Mouse (Mus musculus) hindbrain, embryonic 15.5 days (tissue): Measurements from ENCODE around the gene Msl2. TPM values are rescaled to one million over a fixed set of nuclear protein-coding genes. Genes with fewer than 3 reads are reported as not detected.
A peak's percentile ranks its signal among the peaks of the same experiment; 100 is the strongest.

Experiments used
- ATAC-seq: fragments of 200-750 bp; cut with Nextera tagmentation; 2 replicates; pipeline ENCODE4 v1.8.0; 2017; ENCODE audit warnings: low read depth, moderate number of reproducible peaks, moderate TSS enrichment; ENCODE audit not compliant: low FRiP score
- H3K27ac ChIP-seq: fragments of 300-500 bp; sonication (generic); replicated peaks from 2 replicates; pipeline ENCODE4 v1.5.1; 2015; ENCODE audit warnings: mild to moderate bottlenecking, inconsistent platforms
- H3K27me3 ChIP-seq: fragments of 300-500 bp; sonication (generic); 2 replicates; pipeline ENCODE4 v1.6.1; 2015; ENCODE audit warnings: control low read depth, inconsistent platforms
- H3K36me3 ChIP-seq: fragments of 300-500 bp; sonication (generic); 2 replicates; pipeline ENCODE4 v1.6.1; 2015; ENCODE audit warnings: control low read depth, inconsistent platforms
- H3K4me1 ChIP-seq: fragments of 300-500 bp; sonication (generic); replicated peaks from 2 replicates; pipeline ENCODE4 v1.6.1; 2015; ENCODE audit warnings: control low read depth, inconsistent platforms
- H3K4me2 ChIP-seq: fragments of 300-500 bp; sonication (generic); 2 replicates; pipeline ENCODE4 v1.6.1; 2015; ENCODE audit warnings: moderate library complexity, mild to moderate bottlenecking, inconsistent platforms
- H3K4me3 ChIP-seq: fragments of 300-500 bp; sonication (generic); 2 replicates; pipeline ENCODE4 v1.5.1; 2015; ENCODE audit warnings: mild to moderate bottlenecking, inconsistent platforms
- H3K9ac ChIP-seq: fragments of 300-500 bp; sonication (generic); 2 replicates; pipeline ENCODE4 v1.6.1; 2015; ENCODE audit warnings: inconsistent platforms
- H3K9me3 ChIP-seq: fragments of 300-500 bp; sonication (generic); 2 replicates; pipeline ENCODE4 v1.6.1; 2016; ENCODE audit warnings: control low read depth, inconsistent platforms
- WGBS: fragments of 180-500 bp; shearing (Covaris S2); methylation state at CpG from one replicate; pipeline ENCODE4 v1.1.7; 2015; 5-methylcytosine and 5-hydroxymethylcytosine counted together
- polyA plus RNA-seq: library from polyadenylated mRNA; unstranded; fragments of >200 nt; fragmentation: Nextera tagmentation; extraction: Ambion mirVana; gene quantifications from 2 replicates; pipeline ENCODE4 v1.2.1, GENCODE M21; 2015

Msl2 gene
- polyA plus RNA-seq, 1 experiment from 2014 or later, result 3.7 TPM

DNA sequence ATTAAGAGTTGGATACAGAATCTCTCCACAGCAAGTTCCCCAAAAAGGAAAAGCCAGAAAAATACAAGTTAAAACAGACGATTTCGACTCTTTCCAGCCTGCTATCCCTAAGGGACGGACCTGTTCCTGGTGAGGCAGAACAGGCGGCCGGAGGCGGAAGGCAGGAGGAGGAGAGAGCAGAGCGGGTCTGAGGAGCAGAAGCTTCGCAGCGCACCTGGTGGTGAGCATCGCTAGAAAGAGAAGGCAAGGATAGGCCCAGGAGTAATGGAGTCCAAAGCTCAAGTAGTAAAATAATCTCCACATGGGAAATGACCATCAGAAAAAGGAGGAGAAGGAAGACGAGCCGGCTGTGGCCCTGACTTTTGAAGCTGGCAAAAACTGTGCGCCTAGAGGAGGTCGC lies 20.6 kb upstream of the Msl2 start:
- no peak for ATAC-seq
- no peak overlapping the region for H3K9ac ChIP-seq
- H3K4me1 ChIP-seq, result no peaks in the 10 kb centered on the region
- no peaks in the 10 kb centered on the region for H3K27me3 ChIP-seq
- WGBS, result 72% methylated on average over 14 of the region's 14 CpGs
- no peaks in the 10 kb centered on the region for H3K36me3 ChIP-seq
- no peaks in the 10 kb centered on the region for H3K9me3 ChIP-seq
- H3K4me2 ChIP-seq, result no peak overlapping the region
- H3K4me3 ChIP-seq, result no peak overlapping the region
- no peak overlapping the region for H3K27ac ChIP-seq

DNA sequence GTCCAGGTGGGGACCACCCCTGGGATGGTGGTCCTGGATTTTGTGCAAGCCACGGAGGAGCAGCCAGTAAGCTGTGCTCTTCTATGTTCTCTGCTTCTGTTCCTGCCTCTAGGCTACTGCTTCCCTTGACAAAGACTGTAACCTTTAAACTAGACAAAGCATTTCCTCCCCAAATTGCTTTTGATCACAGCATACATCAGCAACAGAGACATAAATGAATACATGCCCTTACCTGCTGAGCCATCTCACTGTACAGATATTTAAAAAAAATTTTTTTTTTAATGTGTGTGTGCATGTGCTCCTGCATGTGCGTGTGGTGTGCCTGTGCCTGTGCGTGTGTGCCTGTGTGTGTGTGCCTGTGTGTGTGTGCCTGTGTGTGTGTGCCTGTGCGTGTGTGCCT lies 16.7 kb upstream of the Msl2 start:
- WGBS, result 94% methylated on average over 4 of the region's 4 CpGs
- Histone ChIP-seq H3K9me3 (no peaks in the 10 kb centered on the region), H3K4me3 (no peak overlapping the region), H3K36me3 (no peaks in the 10 kb centered on the region), H3K4me1 (no peaks in the 10 kb centered on the region), H3K27me3 (no peaks in the 10 kb centered on the region), H3K27ac (no peak overlapping the region), H3K9ac (no peak overlapping the region), H3K4me2 (no peak overlapping the region)
- ATAC-seq, result no peak

DNA sequence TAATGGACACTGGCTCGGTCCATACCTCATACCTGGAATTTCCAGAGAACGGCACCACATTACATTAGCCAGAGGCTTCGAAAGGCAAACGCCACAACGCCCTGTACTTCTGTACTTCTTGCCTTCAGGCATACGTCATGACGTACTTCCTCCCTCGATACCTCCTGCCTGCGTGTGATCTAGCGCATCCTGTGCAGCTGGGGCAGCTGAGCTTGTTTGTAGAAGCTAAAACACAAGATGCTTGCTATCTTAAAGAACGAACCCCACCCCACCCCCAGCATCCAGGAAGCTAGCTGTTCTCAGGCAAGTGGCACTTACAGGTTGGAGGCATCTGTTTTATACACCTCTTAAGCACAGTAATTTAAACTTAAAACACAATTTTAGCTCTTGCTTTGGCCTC lies 12.9 kb upstream of the Msl2 start:
- Histone ChIP-seq H3K9ac (no peak overlapping the region), H3K27ac (no peak overlapping the region), H3K4me1 (no peaks in the 10 kb centered on the region), H3K4me2 (no peak overlapping the region), H3K4me3 (no peak overlapping the region), H3K36me3 (no peaks in the 10 kb centered on the region), H3K27me3 (no peaks in the 10 kb centered on the region), H3K9me3 (no peaks in the 10 kb centered on the region)
- no peak for ATAC-seq
- WGBS, result 76% methylated on average over 11 of the region's 11 CpGs

DNA sequence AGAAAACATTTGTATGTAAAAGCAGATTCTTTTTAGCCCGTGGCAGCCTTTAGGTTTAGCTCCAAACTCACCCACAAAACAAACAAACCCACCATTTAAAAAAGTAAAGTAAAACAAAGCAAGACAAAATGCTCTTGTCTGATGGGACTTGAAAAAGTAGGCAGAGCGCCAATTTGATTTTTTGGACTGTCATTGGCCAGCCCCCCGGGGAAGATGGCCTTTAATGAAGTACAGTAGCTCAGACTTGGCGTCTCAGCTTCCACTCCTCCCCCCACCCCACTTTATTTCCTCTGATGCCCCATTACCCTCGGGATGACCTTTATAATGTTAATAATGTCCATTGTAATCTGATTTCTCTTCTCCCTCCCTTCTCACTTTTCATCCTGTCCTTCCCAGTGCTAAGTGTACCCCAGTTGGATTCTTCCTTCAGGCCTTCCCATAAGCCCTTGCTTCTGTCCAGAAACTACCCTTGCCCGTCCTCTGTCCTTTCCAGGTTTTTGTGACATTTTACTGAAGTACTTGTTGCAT lies 11.6 kb upstream of the Msl2 start:
- WGBS, result 61% methylated on average over 6 of the region's 6 CpGs
- Histone ChIP-seq H3K27me3 (no peaks in the 10 kb centered on the region), H3K36me3 (no peaks in the 10 kb centered on the region), H3K4me2 (no peak overlapping the region), H3K27ac (no peak overlapping the region), H3K4me3 (no peak overlapping the region), H3K9ac (no peak overlapping the region), H3K9me3 (no peaks in the 10 kb centered on the region), H3K4me1 (no peaks in the 10 kb centered on the region)
- no peak for ATAC-seq

DNA sequence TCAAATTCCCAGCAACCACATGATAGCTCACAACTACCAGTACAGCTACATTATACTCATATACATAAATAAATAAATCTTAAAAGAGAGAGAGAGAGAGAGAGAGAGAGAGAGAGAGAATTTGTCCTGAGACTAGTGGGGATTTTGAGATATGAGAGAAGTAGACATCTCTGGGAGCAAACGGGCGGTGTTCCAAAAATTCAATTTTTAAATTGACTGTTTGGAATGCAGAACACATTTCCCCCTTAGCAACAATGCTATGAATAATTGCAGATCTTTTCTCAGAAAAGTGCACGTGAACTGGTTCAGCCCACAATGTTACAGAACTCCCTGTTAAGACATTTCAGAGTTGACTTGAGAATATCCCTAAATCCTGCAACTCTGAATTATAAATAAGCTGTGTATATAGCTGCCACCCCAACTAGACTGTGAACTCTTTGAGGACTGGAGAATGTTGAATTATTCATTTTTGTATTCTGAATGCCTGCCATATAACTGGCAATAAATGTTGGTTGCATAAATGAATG lies 8.8 kb upstream of the Msl2 start:
- Histone ChIP-seq H3K4me2 (no peak overlapping the region), H3K27ac (no peak overlapping the region), H3K36me3 (no peaks in the 10 kb centered on the region), H3K4me1 (no peaks in the 10 kb centered on the region), H3K9me3 (no peaks in the 10 kb centered on the region), H3K9ac (no peak overlapping the region), H3K4me3 (no peak overlapping the region), H3K27me3 (no peaks in the 10 kb centered on the region)
- ATAC-seq, result no peak
- 75% methylated on average over 3 of the region's 3 CpGs for WGBS

DNA sequence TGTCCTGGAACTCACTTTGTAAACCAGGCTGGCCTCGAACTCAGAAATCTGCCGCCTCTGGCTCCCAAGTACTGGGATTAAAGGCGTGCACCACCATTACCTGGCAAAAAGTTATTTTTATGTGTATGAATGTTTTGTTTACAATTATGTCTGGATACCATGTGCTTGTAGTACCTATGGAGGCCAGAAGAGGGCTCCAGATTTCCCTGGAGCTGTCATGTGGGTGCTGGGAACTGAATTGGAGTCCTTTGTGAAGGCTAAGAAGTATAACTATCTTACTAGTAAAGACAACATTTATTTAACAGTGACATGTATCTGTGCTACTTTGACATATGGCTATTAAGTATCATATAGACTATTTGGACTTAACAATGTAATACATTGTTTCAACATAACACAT lies 4.1 kb upstream of the Msl2 start:
- Histone ChIP-seq H3K4me2 (no peak overlapping the region), H3K4me1 (peaks cover 7% of the 10 kb centered on the region), H3K4me3 (no peak overlapping the region), H3K27ac (no peak overlapping the region), H3K27me3 (no peaks in the 10 kb centered on the region), H3K36me3 (no peaks in the 10 kb centered on the region), H3K9ac (no peak overlapping the region), H3K9me3 (no peaks in the 10 kb centered on the region)
- no peak for ATAC-seq
- 97% methylated on average over 3 of the region's 3 CpGs for WGBS

DNA sequence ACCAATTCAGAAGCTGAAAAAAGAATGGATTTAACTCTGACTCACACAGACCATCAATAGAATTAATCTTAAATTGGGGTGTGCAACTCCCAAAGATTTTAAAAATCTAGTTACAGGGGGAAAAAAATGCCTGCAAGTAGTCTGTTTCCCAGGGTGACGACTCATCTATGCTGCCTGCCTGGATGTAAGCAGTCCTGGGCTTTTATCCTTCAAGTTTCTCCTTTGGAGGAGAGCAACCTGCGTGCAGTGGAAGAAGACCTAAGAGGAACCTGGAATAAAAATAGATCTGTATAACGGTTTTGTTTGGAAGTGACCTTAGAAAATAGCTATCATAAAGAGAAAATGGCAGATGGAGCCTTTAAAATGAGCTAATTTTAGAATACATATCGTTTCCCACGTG lies 1.4 kb upstream of the Msl2 start:
- H3K27me3 ChIP-seq, result no peaks in the 10 kb centered on the region
- no peak for ATAC-seq
- peak overlapping the region; percentile 68; the same call in 1 of the 2 replicates for H3K4me2 ChIP-seq
- peaks cover 15% of the 10 kb centered on the region for H3K4me1 ChIP-seq
- H3K4me3 ChIP-seq, result no peak overlapping the region
- no peaks in the 10 kb centered on the region for H3K36me3 ChIP-seq
- 46% methylated on average over 5 of the region's 5 CpGs for WGBS
- no peak overlapping the region for H3K27ac ChIP-seq
- no peaks in the 10 kb centered on the region for H3K9me3 ChIP-seq
- no peak overlapping the region for H3K9ac ChIP-seq

DNA sequence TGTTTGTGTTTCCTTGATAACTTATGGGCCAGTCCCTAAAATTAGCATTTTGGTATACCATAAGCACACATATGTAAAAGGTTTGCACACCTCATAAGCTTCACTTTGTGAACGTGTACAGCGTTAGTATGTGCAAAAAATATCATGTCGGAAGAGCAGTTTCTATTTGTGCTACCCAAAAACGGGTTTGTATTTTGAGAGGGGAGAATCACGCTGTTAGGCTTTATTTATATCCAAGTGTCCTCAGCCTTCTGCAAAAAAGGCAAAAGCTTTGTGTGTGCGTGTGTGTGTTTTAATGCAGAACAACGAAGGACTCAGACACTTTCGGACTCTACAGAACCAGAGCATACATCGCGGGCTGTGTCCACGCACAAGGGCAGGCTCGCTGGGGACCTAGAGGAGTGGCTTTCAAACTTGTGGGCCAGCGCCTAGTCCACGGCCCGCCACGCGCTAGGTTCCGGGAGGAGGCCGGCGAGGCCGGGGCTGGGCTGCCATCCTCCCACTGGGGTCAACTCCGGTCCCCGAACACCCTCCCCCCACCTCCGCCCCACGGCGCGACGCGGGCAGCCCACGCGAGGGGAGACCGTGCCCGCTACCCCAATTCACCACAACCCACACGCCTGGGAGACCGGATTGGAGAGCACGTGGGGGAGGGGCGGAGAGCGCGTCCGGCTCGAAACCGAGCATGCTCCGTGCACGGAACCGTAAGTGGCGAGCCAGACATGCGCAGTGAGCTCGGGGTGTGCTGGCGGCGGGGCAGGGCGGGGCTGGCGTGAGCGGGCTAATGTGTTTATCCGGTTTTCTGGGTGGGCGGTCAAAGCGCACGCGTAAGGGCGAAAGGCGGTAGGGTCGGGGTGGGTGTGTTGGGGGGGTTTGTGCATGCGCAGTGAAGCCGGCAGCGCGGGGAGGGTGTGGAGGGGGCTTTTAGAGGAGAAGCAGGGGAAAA lies 587 bp upstream of the Msl2 start:
- peak overlapping the region; percentile 81 for H3K9ac ChIP-seq
- 1% methylated on average over 59 of the region's 65 CpGs for WGBS
- H3K9me3 ChIP-seq, result no peaks in the 10 kb centered on the region
- peak overlapping the region; percentile 72 for H3K4me3 ChIP-seq
- H3K4me2 ChIP-seq, result peak overlapping the region; percentile 68
- no peaks in the 10 kb centered on the region for H3K36me3 ChIP-seq
- H3K4me1 ChIP-seq, result peaks cover 21% of the 10 kb centered on the region
- peak overlapping the region; percentile 95 for H3K27ac ChIP-seq
- H3K27me3 ChIP-seq, result no peaks in the 10 kb centered on the region
- peak; percentile 96 for ATAC-seq

DNA sequence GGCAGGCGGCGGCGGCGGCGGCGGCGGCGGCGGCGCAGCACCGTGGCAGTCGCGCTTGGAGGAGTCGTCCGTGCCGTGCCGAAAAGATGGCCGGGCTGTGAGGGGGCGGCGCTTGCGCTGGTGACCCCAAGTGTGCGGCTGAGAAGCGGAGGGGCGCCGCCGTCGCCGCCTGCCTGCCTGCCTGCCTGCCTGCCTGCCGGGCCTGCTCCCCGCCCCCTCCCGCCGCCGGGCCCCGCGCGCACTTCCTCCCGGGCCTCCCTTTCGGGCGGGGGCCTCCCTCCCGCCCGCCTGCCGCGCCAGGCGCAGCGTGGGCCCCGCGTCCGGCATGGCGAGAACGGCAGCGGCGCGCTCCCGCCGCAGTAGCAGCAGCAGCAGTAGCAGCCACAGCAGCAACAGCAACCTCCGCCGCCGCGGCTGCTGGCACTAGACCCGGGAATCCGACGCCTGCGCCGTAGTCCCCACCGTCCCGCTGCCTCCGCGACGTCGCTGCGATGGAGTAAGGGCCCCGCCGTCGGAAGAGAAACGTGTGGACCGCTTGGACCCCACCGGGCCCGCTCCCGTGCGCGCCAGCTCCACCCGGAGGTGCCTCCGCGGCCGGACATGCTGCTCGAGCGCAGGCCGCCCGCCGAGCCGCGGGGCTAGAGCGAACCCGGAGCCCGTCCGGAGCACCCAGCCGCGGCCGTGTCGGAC lies 576 bp downstream of the Msl2 start:
- Histone ChIP-seq H3K9ac (peak overlapping the region; percentile 91), H3K4me1 (peaks cover 33% of the 10 kb centered on the region), H3K27me3 (no peaks in the 10 kb centered on the region), H3K36me3 (no peaks in the 10 kb centered on the region), H3K4me2 (peak overlapping the region; percentile 82), H3K9me3 (no peaks in the 10 kb centered on the region), H3K27ac (peak overlapping the region; percentile 100), H3K4me3 (peak overlapping the region; percentile 72)
- under 1% methylated on average over 60 of the region's 100 CpGs for WGBS
- ATAC-seq, result peak; percentile 61

DNA sequence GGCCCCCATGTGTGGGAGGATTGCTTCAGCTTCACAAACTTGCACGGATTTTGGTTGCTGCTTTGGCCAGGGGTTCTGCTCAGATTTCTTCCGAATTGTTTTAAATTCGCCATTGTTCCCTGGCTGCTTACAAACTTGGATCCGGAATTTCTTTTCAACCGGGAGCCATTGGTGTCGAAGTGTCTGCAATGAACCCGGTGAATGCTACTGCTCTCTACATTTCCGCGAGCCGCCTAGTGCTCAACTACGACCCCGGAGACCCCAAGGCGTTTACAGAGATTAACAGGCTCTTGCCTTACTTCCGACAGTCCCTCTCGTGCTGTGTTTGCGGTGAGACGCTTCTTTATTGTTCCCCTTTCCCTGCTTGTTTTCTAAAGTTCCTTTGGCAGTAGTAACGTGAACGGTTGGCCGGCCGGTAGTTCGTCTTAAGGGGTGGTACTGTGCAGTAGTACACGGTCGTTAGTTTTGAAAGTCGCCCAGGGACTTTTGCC lies 1.2 kb downstream of the Msl2 start:
- Histone ChIP-seq H3K9ac (peak overlapping the region; percentile 91), H3K27me3 (no peaks in the 10 kb centered on the region), H3K4me3 (peak overlapping the region; percentile 72), H3K4me1 (peaks cover 39% of the 10 kb centered on the region), H3K9me3 (no peaks in the 10 kb centered on the region), H3K36me3 (no peaks in the 10 kb centered on the region), H3K4me2 (peak overlapping the region; percentile 82), H3K27ac (peak overlapping the region; percentile 100)
- WGBS, result under 1% methylated on average over 25 of the region's 25 CpGs
- no peak for ATAC-seq

DNA sequence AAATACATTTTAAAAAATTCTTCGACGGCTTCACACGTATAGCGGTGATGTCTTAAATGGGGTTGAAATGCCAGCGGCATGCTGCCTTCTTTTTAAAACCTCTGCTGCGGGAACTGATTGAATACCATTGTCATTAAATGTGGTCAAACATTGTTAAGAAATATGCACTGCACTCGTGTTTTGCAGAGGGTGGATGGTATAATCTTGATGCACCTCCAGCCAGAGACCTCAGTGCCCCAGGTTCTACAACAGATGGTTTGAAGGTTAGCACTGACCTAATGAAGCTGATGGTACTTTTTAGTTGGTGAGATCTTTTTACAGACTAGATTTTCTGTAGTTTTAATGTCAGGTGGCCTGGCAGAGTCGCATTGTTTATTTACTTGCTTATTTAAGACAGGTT lies 1.8 kb downstream of the Msl2 start:
- peak overlapping the region; percentile 82 for H3K4me2 ChIP-seq
- no peaks in the 10 kb centered on the region for H3K36me3 ChIP-seq
- 2% methylated on average over 8 of the region's 8 CpGs for WGBS
- peak overlapping the region; percentile 72 for H3K4me3 ChIP-seq
- no peaks in the 10 kb centered on the region for H3K27me3 ChIP-seq
- ATAC-seq, result no peak
- no peaks in the 10 kb centered on the region for H3K9me3 ChIP-seq
- H3K4me1 ChIP-seq, result peaks cover 43% of the 10 kb centered on the region
- no peak overlapping the region for H3K27ac ChIP-seq
- peak overlapping the region; percentile 91 for H3K9ac ChIP-seq
